Mouse (Mus musculus) lung, embryonic 15.5 days (tissue): ENCODE data around the gene Krtdap. TPM values are rescaled to one million over a fixed set of nuclear protein-coding genes. Genes with fewer than 3 reads are reported as not detected.
A peak's percentile ranks its signal among the peaks of the same experiment; 100 is the strongest.
"Not testable (repeated sequence)": the region's sequence is repeated elsewhere in the genome, so short reads cannot be mapped to it uniquely, and the experiment has no call there.

Experiments
- ATAC-seq: fragments of 200-750 bp; cut with Nextera tagmentation; 2 replicates; pipeline ENCODE4 v1.8.0; 2017; ENCODE audit warnings: moderate number of reproducible peaks, borderline replicate concordance; ENCODE audit not compliant: low FRiP score, low TSS enrichment; ENCODE audit errors: extremely low read depth
- H3K27ac ChIP-seq: fragments of 300-500 bp; sonication (generic); 2 replicates; pipeline ENCODE4 v1.5.1; 2015; ENCODE audit warnings: moderate library complexity, mild to moderate bottlenecking, inconsistent platforms
- H3K27me3 ChIP-seq: fragments of 300-500 bp; sonication (generic); 2 replicates; pipeline ENCODE4 v1.6.1; 2015; ENCODE audit warnings: inconsistent platforms
- H3K36me3 ChIP-seq: fragments of 300-500 bp; sonication (generic); 2 replicates; pipeline ENCODE4 v1.6.1; 2015; ENCODE audit warnings: inconsistent platforms
- H3K4me1 ChIP-seq: fragments of 300-500 bp; sonication (generic); 2 replicates; pipeline ENCODE4 v1.6.1; 2015; ENCODE audit warnings: inconsistent platforms
- H3K4me2 ChIP-seq: fragments of 300-500 bp; sonication (generic); 2 replicates; pipeline ENCODE4 v1.6.1; 2015; ENCODE audit warnings: inconsistent platforms, mild to moderate bottlenecking, moderate library complexity
- H3K4me3 ChIP-seq: fragments of 300-500 bp; sonication (generic); 2 replicates; pipeline ENCODE4 v1.5.1; 2015; ENCODE audit warnings: mild to moderate bottlenecking, inconsistent platforms
- H3K9ac ChIP-seq: fragments of 300-500 bp; sonication (generic); 2 replicates; pipeline ENCODE4 v1.6.1; 2015; ENCODE audit warnings: inconsistent platforms
- H3K9me3 ChIP-seq: fragments of 300-500 bp; sonication (generic); 2 replicates; pipeline ENCODE4 v1.6.1; 2016; ENCODE audit warnings: inconsistent platforms
- WGBS: fragments of 180-500 bp; shearing (Covaris S2); methylation state at CpG from one replicate; pipeline ENCODE4 v1.1.7; 2015; 5-methylcytosine and 5-hydroxymethylcytosine counted together
- polyA plus RNA-seq: library from polyadenylated mRNA; unstranded; fragments of >200 nt; fragmentation: Nextera tagmentation; extraction: Ambion mirVana; gene quantifications from 2 replicates; pipeline ENCODE4 v1.2.1, GENCODE M21; 2015

Gene Krtdap
- polyA plus RNA-seq, result 2.4 and 5.1 TPM in 2 replicates

GRCm38 (mm10) chr7:30787377-30788022 lies at the start of gene Krtdap:
Krtdap (plus strand) TSS chr7:30787896.
- no peak within 1 kb of the TSS for H3K4me2 ChIP-seq
- ATAC-seq, result no peak
- no peaks in the 10 kb centered on the region for H3K36me3 ChIP-seq
- H3K27ac ChIP-seq, result no peak within 1 kb of the TSS
- H3K9me3 ChIP-seq, result no peaks in the 10 kb centered on the region
- peaks cover 4% of the 10 kb centered on the region; the same call in 1 of the 2 replicates for H3K27me3 ChIP-seq
- WGBS, result 38% methylated on average over 13 of the region's 15 CpGs
- H3K9ac ChIP-seq, result no peak within 1 kb of the TSS
- H3K4me1 ChIP-seq, result no peaks in the 10 kb centered on the region
- no peak within 1 kb of the TSS for H3K4me3 ChIP-seq

- not testable (repeated sequence) for H3K9me3 ChIP-seq, H3K9ac ChIP-seq, H3K27me3 ChIP-seq, H3K36me3 ChIP-seq, H3K4me2 ChIP-seq, ATAC-seq, H3K27ac ChIP-seq, H3K4me1 ChIP-seq, H3K4me3 ChIP-seq
- 84% methylated on average over 2 of the region's 2 CpGs for WGBS
Observed at GRCm38 (mm10) chr7:30742570-30742969, 45.1 kb upstream of the Krtdap start.

GRCm38 (mm10) chr7:30743617-30744016 lies 44.1 kb upstream of the Krtdap start, which contains the start of gene Gapdhs:
Gapdhs (minus strand) TSS chr7:30743681.
- no CpG with 5 or more reads among the region's 4 CpGs for WGBS
- not testable (repeated sequence) for H3K36me3 ChIP-seq, H3K4me1 ChIP-seq, H3K27me3 ChIP-seq, H3K9ac ChIP-seq, H3K9me3 ChIP-seq, H3K4me2 ChIP-seq, ATAC-seq, H3K4me3 ChIP-seq
- 0 out of 2 replicates have a peak within 1 kb of the TSS, but pooled peaks have one; percentile 25 for H3K27ac ChIP-seq

- 21% methylated on average over 4 of the region's 4 CpGs for WGBS
- Histone ChIP-seq H3K4me2 (no peak overlapping the region), H3K27me3 (no peaks in the 10 kb centered on the region), H3K36me3 (no peaks in the 10 kb centered on the region), H3K27ac (0 out of 2 replicates have a peak overlapping the region, but pooled peaks have one; percentile 25), H3K9me3 (no peaks in the 10 kb centered on the region), H3K4me3 (no peak overlapping the region), H3K9ac (no peak overlapping the region), H3K4me1 (0 out of 2 replicates have a peak, but pooled peaks cover 4% of the 10 kb centered on the region)
- ATAC-seq, result peak; percentile 55
Observed at GRCm38 (mm10) chr7:30744022-30744598, 43.6 kb upstream of the Krtdap start.

GRCm38 (mm10) chr7:30747525-30748204 lies 40.0 kb upstream of the Krtdap start:
- Histone ChIP-seq H3K9ac (no peak overlapping the region), H3K4me3 (no peak overlapping the region), H3K9me3 (no peaks in the 10 kb centered on the region), H3K27ac (no peak overlapping the region), H3K36me3 (no peaks in the 10 kb centered on the region), H3K4me2 (no peak overlapping the region), H3K27me3 (no peaks in the 10 kb centered on the region), H3K4me1 (0 out of 2 replicates have a peak, but pooled peaks cover 4% of the 10 kb centered on the region)
- 75% methylated on average over 7 of the region's 7 CpGs for WGBS
- no peak for ATAC-seq

- Histone ChIP-seq H3K4me3 (no peak overlapping the region), H3K27me3 (no peaks in the 10 kb centered on the region), H3K9me3 (no peaks in the 10 kb centered on the region), H3K4me2 (no peak overlapping the region), H3K9ac (no peak overlapping the region), H3K4me1 (no peaks in the 10 kb centered on the region), H3K36me3 (peaks cover 2% of the 10 kb centered on the region; the same call in 1 of the 2 replicates), H3K27ac (no peak overlapping the region)
- peak; percentile 44; the same call in 1 of the 2 replicates for ATAC-seq
- WGBS, result 72% methylated on average over 13 of the region's 13 CpGs
Observed at GRCm38 (mm10) chr7:30749824-30750606, 37.7 kb upstream of the Krtdap start.

GRCm38 (mm10) chr7:30751086-30751669 lies 36.5 kb upstream of the Krtdap start, which contains the start of gene Sbsn:
Sbsn (plus strand) TSS chr7:30751471.
- Histone ChIP-seq H3K9me3 (no peaks in the 10 kb centered on the region), H3K36me3 (peaks cover 4% of the 10 kb centered on the region; the same call in 1 of the 2 replicates), H3K9ac (no peak within 1 kb of the TSS), H3K4me1 (no peaks in the 10 kb centered on the region), H3K4me2 (no peak within 1 kb of the TSS), H3K4me3 (no peak within 1 kb of the TSS), H3K27ac (no peak within 1 kb of the TSS), H3K27me3 (no peaks in the 10 kb centered on the region)
- WGBS, result 55% methylated on average over 5 of the region's 5 CpGs
- ATAC-seq, result no peak

GRCm38 (mm10) chr7:30757001-30757400 lies 30.7 kb upstream of the Krtdap start:
- H3K27me3 ChIP-seq, result no peaks in the 10 kb centered on the region
- peaks cover 9% of the 10 kb centered on the region for H3K4me1 ChIP-seq
- no peak overlapping the region for H3K27ac ChIP-seq
- no peaks in the 10 kb centered on the region for H3K9me3 ChIP-seq
- no peak overlapping the region for H3K4me2 ChIP-seq
- H3K9ac ChIP-seq, result no peak overlapping the region
- no peak for ATAC-seq
- H3K4me3 ChIP-seq, result no peak overlapping the region
- peaks cover 4% of the 10 kb centered on the region; the same call in 1 of the 2 replicates for H3K36me3 ChIP-seq
- WGBS, result 81% methylated on average over 3 of the region's 3 CpGs

GRCm38 (mm10) chr7:30758853-30759252 lies 28.8 kb upstream of the Krtdap start:
- peaks cover 4% of the 10 kb centered on the region; the same call in 1 of the 2 replicates for H3K36me3 ChIP-seq
- WGBS, result 21% methylated on average over 4 of the region's 4 CpGs
- H3K4me2 ChIP-seq, result no peak overlapping the region
- H3K27me3 ChIP-seq, result no peaks in the 10 kb centered on the region
- no peak overlapping the region for H3K4me3 ChIP-seq
- ATAC-seq, result no peak
- no peak overlapping the region for H3K9ac ChIP-seq
- H3K9me3 ChIP-seq, result no peaks in the 10 kb centered on the region
- peaks cover 9% of the 10 kb centered on the region for H3K4me1 ChIP-seq
- H3K27ac ChIP-seq, result no peak overlapping the region

- H3K9ac ChIP-seq, result no peak overlapping the region
- no peak overlapping the region for H3K27ac ChIP-seq
- no peaks in the 10 kb centered on the region for H3K27me3 ChIP-seq
- H3K4me3 ChIP-seq, result no peak overlapping the region
- no peak overlapping the region for H3K4me2 ChIP-seq
- H3K36me3 ChIP-seq, result no peaks in the 10 kb centered on the region
- no peak for ATAC-seq
- WGBS, result 67% methylated on average over 4 of the region's 4 CpGs
- H3K9me3 ChIP-seq, result no peaks in the 10 kb centered on the region
- peaks cover 9% of the 10 kb centered on the region for H3K4me1 ChIP-seq
Observed at GRCm38 (mm10) chr7:30761769-30762352, 25.8 kb upstream of the Krtdap start.

GRCm38 (mm10) chr7:30763456-30763855 lies 24.2 kb upstream of the Krtdap start, which contains the start of gene Dmkn:
Dmkn (plus strand) TSS chr7:30763756.
- Histone ChIP-seq H3K9ac (no peak within 1 kb of the TSS), H3K4me3 (no peak within 1 kb of the TSS), H3K4me1 (peaks cover 9% of the 10 kb centered on the region), H3K27me3 (no peaks in the 10 kb centered on the region), H3K9me3 (no peaks in the 10 kb centered on the region), H3K27ac (no peak within 1 kb of the TSS), H3K4me2 (no peak within 1 kb of the TSS), H3K36me3 (no peaks in the 10 kb centered on the region)
- WGBS, result 60% methylated on average over 5 of the region's 5 CpGs
- no peak for ATAC-seq
